Mouse (Mus musculus) gastrocnemius, adult 2 months (tissue): ENCODE measurements around the gene Adgrv1. TPM values are rescaled to one million over a fixed set of nuclear protein-coding genes. Genes with fewer than 3 reads are reported as not detected.

Experiments
- DNase-seq: peaks from one replicate; pipeline ENCODE4 v3.0.0; 2022
- H3K27ac ChIP-seq: fragments of 200-600 bp; 2 replicates; pipeline ENCODE4 v1.8.1; 2022; ENCODE audit warnings: mild to moderate bottlenecking
- H3K4me3 ChIP-seq: fragments of 200-600 bp; 2 replicates; pipeline ENCODE4 v1.8.1; 2022; ENCODE audit warnings: mild to moderate bottlenecking, moderate library complexity
- CTCF ChIP-seq: fragments of 200-600 bp; IDR thresholded peaks from 2 replicates; pipeline ENCODE4 v1.8.1; 2022; ENCODE audit warnings: antibody characterized with exemption, mild to moderate bottlenecking, moderate library complexity
- intact Hi-C: fragments of 180-260 bp; cut with DNase I; formaldehyde crosslinking; loops from one replicate; pipeline ENCODE4 v1.15.1; 2025
- microRNA-seq: library from miRNA; unstranded; fragments of <30 nt; microRNA quantifications from one replicate; pipeline ENCODE4 v1.2.0, GENCODE M21; 2021
- total RNA-seq, 2 experiments: library from RNA; stranded (reverse); gene quantifications; 2 replicates each; pipeline ENCODE4 v1.2.3; 2021

Adgrv1 gene
- total RNA-seq, 2 experiments from 2014 or later: not detected

GRCm38 (mm10) chr13:81072214-81072613, 560.7 kb downstream of the Adgrv1 start:
- no peak overlapping the region for H3K4me3 ChIP-seq
- no peak overlapping the region for H3K27ac ChIP-seq
- no peak for DNase-seq
- intact Hi-C loops: no loop called here
- TF ChIP-seq CTCF: no peak

- no peak overlapping the region for H3K27ac ChIP-seq
- TF ChIP-seq CTCF: no peak
- H3K4me3 ChIP-seq: no peak overlapping the region
- intact Hi-C loops: no loop called here
- DNase-seq: no peak
Observed at GRCm38 (mm10) chr13:81051448-81051847, 581.5 kb downstream of the Adgrv1 start.

GRCm38 (mm10) chr13:81050911-81051310, 582.0 kb downstream of the Adgrv1 start:
- DNase-seq: peak; percentile 31
- intact Hi-C loops: no loop called here
- no peak for TF ChIP-seq CTCF
- Histone ChIP-seq H3K27ac (no peak overlapping the region), H3K4me3 (no peak overlapping the region)

GRCm38 (mm10) chr13:81045345-81045744, 587.6 kb downstream of the Adgrv1 start:
- intact Hi-C loops: no loop called here
- Histone ChIP-seq H3K27ac (no peak overlapping the region), H3K4me3 (no peak overlapping the region)
- no peak for DNase-seq
- no peak for TF ChIP-seq CTCF

Small RNAs within 50 kb of the gene (microRNA-seq; reads per million reads assigned to microRNA genes)
- not detected for gene Gm25241

Other genes starting within 250 kb of the Adgrv1 start
- gene Lysmd3, start 24.5 kb upstream of the Adgrv1 start, total RNA-seq: 1 to 10 TPM; 7.9 to 9.2 TPM
- 1 to 10 TPM; 1.3 to 2.2 TPM for gene Polr3g, start 77.9 kb upstream of the Adgrv1 start, total RNA-seq
- gene Mblac2, start 78.2 kb upstream of the Adgrv1 start, total RNA-seq: 1 to 10 TPM; 1.6 to 2.0 TPM
- gene Cetn3, start 149.9 kb upstream of the Adgrv1 start, total RNA-seq: 10 to 100 TPM; 24.1 to 33.9 TPM